Mouse (Mus musculus) embryonic facial prominence, embryonic 11.5 days (tissue): ENCODE data around the gene Bicra. TPM values are rescaled to one million over a fixed set of nuclear protein-coding genes. Genes with fewer than 3 reads are reported as not detected.

Experiments
- ATAC-seq: fragments of 200-750 bp; cut with Nextera tagmentation; replicated peaks from 2 replicates; pipeline ENCODE4 v1.8.0; 2017; ENCODE audit warnings: low read depth; ENCODE audit not compliant: insufficient number of reproducible peaks, low FRiP score, low TSS enrichment
- DNase-seq: peaks from one replicate; pipeline ENCODE4 v3.0.0-alpha.2; 2015; ENCODE audit warnings: low spot score
- H3K27ac ChIP-seq: fragments of 300-500 bp; sonication (generic); replicated peaks from 2 replicates; pipeline ENCODE4 v1.5.1; 2014; ENCODE audit warnings: mild to moderate bottlenecking, low read depth, low read length, control low read depth
- H3K27me3 ChIP-seq: fragments of 300-500 bp; sonication (generic); 2 replicates; pipeline ENCODE4 v1.6.1; 2014; ENCODE audit warnings: mild to moderate bottlenecking, low read length, moderate library complexity, mixed read lengths; ENCODE audit not compliant: control insufficient read depth, insufficient read depth
- H3K36me3 ChIP-seq: fragments of 300-500 bp; sonication (generic); replicated peaks from 2 replicates; pipeline ENCODE4 v1.6.1; 2014; ENCODE audit warnings: low read depth, mild to moderate bottlenecking, low read length, moderate library complexity, mixed read lengths; ENCODE audit not compliant: control insufficient read depth, insufficient read depth
- H3K4me1 ChIP-seq: fragments of 300-500 bp; sonication (generic); 2 replicates; pipeline ENCODE4 v1.6.1; 2014; ENCODE audit warnings: low read length, mixed read lengths; ENCODE audit not compliant: control insufficient read depth, insufficient read depth
- H3K4me2 ChIP-seq: fragments of 300-500 bp; sonication (generic); 2 replicates; pipeline ENCODE4 v1.6.1; 2014; ENCODE audit warnings: low read depth, mild to moderate bottlenecking, control low read depth, low read length, moderate library complexity
- H3K4me3 ChIP-seq: fragments of 300-500 bp; sonication (generic); 2 replicates; pipeline ENCODE4 v1.5.1; 2014; ENCODE audit warnings: low read depth, low read length, control low read depth
- H3K9ac ChIP-seq: fragments of 300-500 bp; sonication (generic); replicated peaks from 2 replicates; pipeline ENCODE4 v1.6.1; 2014; ENCODE audit warnings: mild to moderate bottlenecking, control low read depth, low read length
- H3K9me3 ChIP-seq: fragments of 300-500 bp; sonication (generic); replicated peaks from 2 replicates; pipeline ENCODE4 v1.6.1; 2016; ENCODE audit warnings: mild to moderate bottlenecking, low read length, inconsistent platforms, mixed read lengths; ENCODE audit not compliant: control insufficient read depth
- WGBS: fragments of 180-500 bp; shearing (Covaris S2); extraction: QIAGEN DNeasy Blood & Tissue Kit; methylation state at CpG from one replicate; pipeline ENCODE4 v1.1.7; 2014; 5-methylcytosine and 5-hydroxymethylcytosine counted together
- polyA plus RNA-seq: library from polyadenylated mRNA; unstranded; fragments of >200 nt; fragmentation: Nextera tagmentation; extraction: Ambion mirVana; gene quantifications from 2 replicates; pipeline ENCODE4 v1.2.1, GENCODE M21; 2014

Gene Bicra
- polyA plus RNA-seq, 1 experiment from 2014 or later, result 4.2 TPM

DNA sequence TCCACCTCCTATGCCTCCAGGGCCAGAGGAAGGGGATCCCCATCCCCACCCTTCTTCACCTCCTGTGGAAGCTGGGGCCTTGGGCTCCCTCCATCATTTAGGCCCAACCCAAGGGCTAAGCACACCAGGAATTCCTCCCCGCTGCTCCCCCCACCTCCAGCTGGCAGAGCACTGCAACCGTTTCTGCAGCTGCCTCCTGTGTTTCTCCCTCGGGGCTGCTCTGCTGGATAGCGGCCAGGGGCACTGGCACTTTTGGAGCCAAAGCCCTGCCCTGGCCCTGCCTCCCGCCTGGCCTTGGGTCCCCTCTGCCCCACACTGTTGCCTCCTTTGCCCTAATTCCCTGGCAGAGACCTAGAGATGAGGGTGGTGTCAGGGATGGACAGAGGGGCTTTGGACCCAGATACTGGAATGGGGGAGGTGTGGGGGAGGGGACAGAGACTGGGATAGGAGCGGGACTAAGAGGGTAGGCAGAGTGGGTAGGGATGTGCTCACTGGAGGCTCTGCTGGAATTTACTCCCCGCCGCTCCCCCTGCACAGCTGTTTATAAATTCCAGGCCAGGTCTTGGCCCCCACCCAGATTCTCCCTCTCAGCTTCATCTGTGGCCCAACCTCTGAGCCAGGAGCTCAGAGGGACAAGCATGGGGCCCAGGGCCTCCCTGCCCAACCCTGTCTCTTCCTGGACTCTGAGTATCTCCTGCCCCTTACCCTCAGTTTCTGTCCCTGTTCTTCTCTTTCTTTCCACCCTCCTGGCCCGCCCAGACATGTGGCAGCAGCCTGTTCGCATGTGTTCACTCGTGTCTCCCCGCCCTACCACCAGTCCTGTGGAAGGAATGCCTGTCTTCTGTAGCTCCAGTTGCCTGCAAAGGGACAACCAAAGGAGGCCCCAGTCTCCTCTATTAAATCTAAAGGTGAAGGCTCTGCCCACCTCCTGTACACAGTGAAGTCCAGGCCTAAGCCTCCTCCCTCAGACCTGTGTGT lies 85.1 kb downstream of the Bicra start:
- Histone ChIP-seq H3K27ac (peak overlapping the region; percentile 31), H3K4me3 (no peak overlapping the region), H3K27me3 (no peaks in the 10 kb centered on the region), H3K4me2 (0 out of 2 replicates have a peak overlapping the region, but pooled peaks have one; percentile 2), H3K9ac (no peak overlapping the region), H3K9me3 (no peaks in the 10 kb centered on the region), H3K36me3 (no peaks in the 10 kb centered on the region), H3K4me1 (no peaks in the 10 kb centered on the region)
- DNase-seq (peak; percentile 50), ATAC-seq (0 out of 2 replicates have a peak, but pooled peaks have one; percentile 21)
- 24% methylated on average over 12 of the region's 12 CpGs for WGBS

DNA sequence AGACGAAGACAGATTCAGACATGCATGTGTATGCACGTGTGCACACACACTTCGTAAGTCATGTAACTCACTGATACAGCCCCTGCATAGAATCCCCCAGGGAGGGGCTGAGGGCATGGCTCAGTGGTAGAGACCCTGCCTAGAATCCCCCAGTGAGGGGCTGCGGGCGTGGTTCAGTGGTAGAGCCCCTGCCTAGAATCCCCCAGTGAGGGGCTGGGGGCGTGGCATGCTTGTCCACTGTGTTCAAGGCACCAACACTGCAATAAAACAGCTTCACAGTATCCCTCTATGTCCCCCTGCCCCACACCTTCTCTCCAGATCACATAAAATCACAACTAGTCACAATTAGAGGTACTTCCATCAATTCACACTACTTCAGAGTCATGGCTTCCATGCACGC lies 85.9 kb downstream of the Bicra start:
- Histone ChIP-seq H3K9ac (no peak overlapping the region), H3K9me3 (no peaks in the 10 kb centered on the region), H3K27me3 (no peaks in the 10 kb centered on the region), H3K36me3 (no peaks in the 10 kb centered on the region), H3K4me1 (no peaks in the 10 kb centered on the region), H3K27ac (no peak overlapping the region), H3K4me3 (no peak overlapping the region), H3K4me2 (no peak overlapping the region)
- 94% methylated on average over 7 of the region's 7 CpGs for WGBS
- no peak for ATAC-seq
- no peak for DNase-seq

GRCm38 (mm10) chr7:15961239-15961638 lies 86.5 kb downstream of the Bicra start:
- no peaks in the 10 kb centered on the region for H3K27me3 ChIP-seq

DNA sequence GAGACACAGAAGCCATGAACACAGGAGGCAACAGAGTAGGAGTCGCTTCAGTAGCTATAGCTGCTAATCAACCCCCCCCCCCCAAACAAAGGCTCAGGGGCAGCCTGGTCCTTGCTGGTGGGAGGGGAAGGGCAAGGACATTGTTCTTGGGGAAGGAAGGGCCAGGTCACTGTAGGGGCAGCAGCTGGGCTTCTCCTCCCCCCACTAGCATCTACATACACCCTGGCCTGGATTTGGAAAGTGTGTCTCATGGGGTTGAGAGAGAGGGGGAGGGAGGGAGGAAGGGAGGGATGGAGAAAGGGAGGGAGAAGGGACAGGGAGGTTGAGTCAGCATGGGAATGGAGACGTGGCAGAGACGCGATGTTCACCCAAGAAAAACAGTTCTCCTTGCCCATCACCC lies 87.0 kb downstream of the Bicra start:
- ATAC-seq (no peak), DNase-seq (no peak)
- H3K4me1 ChIP-seq, result no peaks in the 10 kb centered on the region
- H3K4me3 ChIP-seq, result no peak overlapping the region
- no peaks in the 10 kb centered on the region for H3K27me3 ChIP-seq
- no peak overlapping the region for H3K27ac ChIP-seq
- no peaks in the 10 kb centered on the region for H3K36me3 ChIP-seq
- no peaks in the 10 kb centered on the region for H3K9me3 ChIP-seq
- H3K4me2 ChIP-seq, result no peak overlapping the region
- no peak overlapping the region for H3K9ac ChIP-seq
- WGBS, result 31% methylated on average over 4 of the region's 4 CpGs

More at GRCm38 (mm10) chr7:15961239-15961638, 86.5 kb downstream of the Bicra start:
- Histone ChIP-seq H3K9ac (no peak overlapping the region), H3K9me3 (no peaks in the 10 kb centered on the region), H3K36me3 (no peaks in the 10 kb centered on the region), H3K4me2 (no peak overlapping the region), H3K27ac (no peak overlapping the region), H3K4me1 (no peaks in the 10 kb centered on the region), H3K4me3 (no peak overlapping the region)
- DNase-seq (no peak), ATAC-seq (no peak)
- 67% methylated on average over 4 of the region's 4 CpGs for WGBS

GRCm38 (mm10) chr7:15956143-15956542 lies 91.6 kb downstream of the Bicra start:
- Histone ChIP-seq H3K9me3 (no peaks in the 10 kb centered on the region), H3K4me2 (no peak overlapping the region), H3K27ac (no peak overlapping the region), H3K27me3 (no peaks in the 10 kb centered on the region), H3K9ac (no peak overlapping the region), H3K36me3 (no peaks in the 10 kb centered on the region), H3K4me1 (no peaks in the 10 kb centered on the region), H3K4me3 (no peak overlapping the region)
- WGBS, result 71% methylated on average over 5 of the region's 5 CpGs
- DNase-seq (no peak), ATAC-seq (no peak)

GRCm38 (mm10) chr7:15955509-15955908 lies 92.2 kb downstream of the Bicra start:
- 16% methylated on average over 7 of the region's 7 CpGs for WGBS
- no peak overlapping the region for H3K27ac ChIP-seq
- H3K4me3 ChIP-seq, result peak overlapping the region; percentile 8; the same call in 1 of the 2 replicates
- ATAC-seq (no peak), DNase-seq (no peak)
- H3K4me1 ChIP-seq, result no peaks in the 10 kb centered on the region
- no peak overlapping the region for H3K9ac ChIP-seq
- H3K36me3 ChIP-seq, result no peaks in the 10 kb centered on the region
- peak overlapping the region; percentile 38 for H3K4me2 ChIP-seq
- H3K27me3 ChIP-seq, result no peaks in the 10 kb centered on the region
- no peaks in the 10 kb centered on the region for H3K9me3 ChIP-seq

DNA sequence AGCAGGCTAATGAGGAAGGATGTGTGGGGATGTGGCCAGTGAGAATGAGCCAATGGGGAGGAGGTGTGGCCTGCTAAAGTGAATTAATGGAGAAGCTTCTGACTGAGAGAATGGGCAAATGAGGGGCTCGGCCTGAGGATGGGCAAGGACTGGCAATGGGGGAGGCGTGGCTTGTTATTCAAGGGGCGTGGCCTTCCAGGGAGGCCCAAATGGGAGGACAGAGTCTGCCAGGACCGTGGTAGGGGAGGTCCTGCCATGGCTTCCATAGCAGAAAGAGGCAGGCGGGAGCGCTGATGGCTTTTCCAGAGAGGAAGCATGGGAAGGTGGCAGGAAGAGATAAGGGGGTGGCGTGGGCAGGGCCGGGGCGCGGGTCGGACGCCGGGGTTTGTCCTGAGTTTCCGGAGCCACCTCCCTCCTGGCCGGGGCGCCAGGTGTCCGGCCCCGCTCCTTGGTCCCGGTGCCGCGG lies 92.7 kb downstream of the Bicra start:
- H3K9ac ChIP-seq, result no peak overlapping the region
- no peaks in the 10 kb centered on the region for H3K27me3 ChIP-seq
- peak; percentile 35 for DNase-seq
- 0 out of 2 replicates have a peak, but pooled peaks have one; percentile 41 for ATAC-seq
- H3K36me3 ChIP-seq, result no peaks in the 10 kb centered on the region
- WGBS, result 4% methylated on average over 20 of the region's 21 CpGs
- H3K9me3 ChIP-seq, result no peaks in the 10 kb centered on the region
- H3K4me3 ChIP-seq, result peak overlapping the region; percentile 8; the same call in 1 of the 2 replicates
- H3K4me2 ChIP-seq, result peak overlapping the region; percentile 38
- no peak overlapping the region; the same call in 1 of the 2 replicates for H3K27ac ChIP-seq
- H3K4me1 ChIP-seq, result no peaks in the 10 kb centered on the region

DNA sequence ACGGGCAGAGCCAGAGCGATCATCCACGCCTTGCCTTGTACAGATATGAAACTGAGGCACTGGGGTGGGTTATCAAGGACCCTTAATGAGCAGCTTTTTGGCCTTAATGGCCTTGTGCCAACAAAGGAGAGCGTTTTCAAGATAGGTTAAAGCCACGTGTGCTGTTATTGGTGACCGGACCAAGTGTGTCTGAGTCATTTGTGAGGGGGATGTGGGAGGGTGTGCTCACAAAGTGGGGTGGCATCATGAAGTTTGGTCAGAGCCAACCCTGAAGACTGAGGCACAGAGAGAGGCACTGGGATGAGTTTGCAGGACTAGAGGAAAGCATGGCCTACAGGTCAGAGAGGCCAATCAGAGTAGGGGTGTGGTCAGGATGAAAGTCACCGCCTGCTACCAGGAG lies 93.3 kb downstream of the Bicra start:
- 86% methylated on average over 7 of the region's 7 CpGs for WGBS

More for the DNA sequence above, 93.3 kb downstream of the Bicra start:
- Histone ChIP-seq H3K9ac (no peak overlapping the region), H3K4me3 (no peak overlapping the region), H3K4me2 (no peak overlapping the region), H3K9me3 (no peaks in the 10 kb centered on the region), H3K36me3 (no peaks in the 10 kb centered on the region), H3K4me1 (no peaks in the 10 kb centered on the region), H3K27me3 (no peaks in the 10 kb centered on the region), H3K27ac (no peak overlapping the region)
- DNase-seq, result no peak
- no peak for ATAC-seq
